Comparison of ENCODE assay signal across 9 mouse cellular contexts in the genomic region with DNA sequence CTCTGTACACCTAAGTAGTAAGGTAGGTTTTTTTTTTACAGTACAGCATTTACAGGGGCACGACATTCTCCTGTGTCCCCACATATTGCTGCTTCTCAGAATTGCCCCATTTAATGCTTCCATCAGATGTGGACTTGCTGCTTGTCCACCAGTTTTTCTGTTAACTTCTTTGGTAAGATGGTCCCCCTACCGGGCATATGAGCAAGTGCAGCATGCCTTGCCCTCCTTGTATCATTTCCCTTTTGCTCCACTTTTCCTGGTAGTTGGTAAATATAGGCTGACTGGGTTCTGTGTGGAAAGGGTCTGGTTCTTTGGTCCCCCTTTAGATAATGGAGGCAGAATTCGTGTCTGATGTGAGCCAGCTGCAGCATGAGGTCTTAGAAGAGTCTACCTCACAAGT. TPM values are rescaled to one million over a fixed set of nuclear protein-coding genes. Genes with fewer than 3 reads are reported as not detected.
DNase-seq lines count a peak whose midpoint lies in the region; ATAC-seq and TF ChIP-seq lines count a peak whose summit lies in the region.
"Had no signal": no experiment of that assay in that cellular context is flagged by ENCODE, and none has a peak within 500 bp of the region (broad histone marks: within the 10 kb centered on the region; RNA-seq: fewer than 3 reads in every experiment).

No protein-coding gene starts in this region.

- H3K36me3 ChIP-seq in lung, postnatal 0 days (ENCODE audit: insufficient read depth, low read length), result no peaks in the 10 kb centered on the region

- WGBS in lung, postnatal 0 days, result 9% methylated on average over 3 of the region's 3 CpGs

- DNase-seq in gastrocnemius, postnatal 36 days, result peak; percentile 23 to 31
- no peak for DNase-seq in gastrocnemius, postnatal 10 days
- peak; percentile 36 for DNase-seq in thymus, postnatal 0 days (ENCODE audit: low spot score)
- DNase-seq in thymus, postnatal 36 days, result no peak
- peak; percentile 68 for DNase-seq in embryo, embryonic 11 days
- DNase-seq in kidney, postnatal 36 days, result peak; percentile 74 to 77
- DNase-seq in lung, postnatal 0 days (ENCODE audit: low spot score), result peak; percentile 78

- no peaks in the 10 kb centered on the region for H3K4me1 ChIP-seq in lung, postnatal 0 days (ENCODE audit: insufficient read depth, low read depth, low read length)

- H3K9me3 ChIP-seq in lung, postnatal 0 days (ENCODE audit: low read length), result no peaks in the 10 kb centered on the region

- TF ChIP-seq CTCF in lung, postnatal 0 days (IDR thresholded peaks at IDR 0.05), result peak; percentile 83

- no peak for TF ChIP-seq EP300 in lung, postnatal 0 days (IDR thresholded peaks at IDR 0.05)

- intact Hi-C loops in gastrocnemius, postnatal 36 days (cut with DNase I), result no loop called here

- no peak overlapping the region for H3K4me3 ChIP-seq in lung, postnatal 0 days (ENCODE audit: low read depth, low read length)

- no peak overlapping the region for H3K9ac ChIP-seq in lung, postnatal 0 days (replicated peaks; ENCODE audit: low read depth)

- no peak overlapping the region for H3K4me2 ChIP-seq in lung, postnatal 0 days (replicated peaks; ENCODE audit: low read depth, low read length)

- no peaks in the 10 kb centered on the region for H3K27me3 ChIP-seq in lung, postnatal 0 days (replicated peaks; ENCODE audit: insufficient read depth, low read length)

- no peak overlapping the region for H3K27ac ChIP-seq in lung, postnatal 0 days (ENCODE audit: low read length)

- ATAC-seq in lung, postnatal 0 days, result no peak
- ATAC-seq in inflammation-experienced regulatory T-cells, adult 6 months, result no peak

RNA-seq across cellular contexts. Expression of a gene that starts 5.2 kb away (rescaled TPM):
- total RNA-seq in gastrocnemius, postnatal 36 days (2021), result not detected
- total RNA-seq in gastrocnemius, postnatal 10 days (2021), result under 1 TPM; 0.09 TPM
- polyA plus RNA-seq in thymus, postnatal 0 days (2015; fragmentation: Nextera tagmentation; extraction: Ambion mirVana), result 1.1 and 1.3 TPM in 2 replicates
- 0.21 and 0.23 TPM in 2 replicates for polyA plus RNA-seq in lung, postnatal 0 days (2015; fragmentation: Nextera tagmentation; extraction: Ambion mirVana)
- polyA plus RNA-seq in inflammation-experienced regulatory T-cells, adult 6 months (2017; shearing (Covaris generic)), result under 1 TPM in 2 of 3 experiments, not detected in 1; 0.14 to 0.34 TPM
- total RNA-seq: neutrophil, adult 5-6 weeks had no signal

RNA-seq across cellular contexts. Expression of a gene that starts 14.1 kb away (rescaled TPM):
- total RNA-seq in gastrocnemius, postnatal 36 days (2021), result 10 to 100 TPM; 22.0 to 22.7 TPM
- total RNA-seq in gastrocnemius, postnatal 10 days (2021), result 10 to 100 TPM; 10.1 to 12.4 TPM
- polyA plus RNA-seq in thymus, postnatal 0 days (2015; fragmentation: Nextera tagmentation; extraction: Ambion mirVana), result 31.1 and 36.8 TPM in 2 replicates
- polyA plus RNA-seq in lung, postnatal 0 days (2015; fragmentation: Nextera tagmentation; extraction: Ambion mirVana), result 17.0 and 20.0 TPM in 2 replicates
- polyA plus RNA-seq in inflammation-experienced regulatory T-cells, adult 6 months (2017; shearing (Covaris generic)), result 10 to 100 TPM; 29.3 to 66.5 (median 38.0) TPM

Comparison
In these comparisons a context has a peak if more than half of its experiments do, and no peak if none do; other contexts are left out.
1. DNase-seq: peak in gastrocnemius, postnatal 36 days (2 of 2), thymus, postnatal 0 days (single experiment), embryo, embryonic 11 days (single experiment), kidney, postnatal 36 days (2 of 2) and lung, postnatal 0 days (single experiment); none in gastrocnemius, postnatal 10 days (single experiment) and thymus, postnatal 36 days (0 of 2).